In genomic region chr2:110085701-110086143, GRCm38 (mm10) we compare ENCODE assay signal across 11 mouse cellular contexts.
DNase-seq lines count a peak whose midpoint lies in the region; ATAC-seq and TF ChIP-seq lines count a peak whose summit lies in the region.
"Had no signal": no experiment of that assay in that cellular context is flagged by ENCODE, and none has a peak within 500 bp of the region (broad histone marks: within the 10 kb centered on the region; RNA-seq: fewer than 3 reads in every experiment).

No protein-coding gene starts in this region.

- no peaks in the 10 kb centered on the region for H3K36me3 ChIP-seq in hindbrain, embryonic 11.5 days (ENCODE audit: control insufficient read depth, insufficient read depth, low read length)
- H3K36me3 ChIP-seq in hindbrain, embryonic 13.5 days: no peaks in the 10 kb centered on the region
- no peaks in the 10 kb centered on the region for H3K36me3 ChIP-seq in limb, embryonic 12.5 days
- H3K36me3 ChIP-seq: neural tube, embryonic 12.5 days had no signal

- no peak overlapping the region for H3K27ac ChIP-seq in hindbrain, embryonic 11.5 days (ENCODE audit: low read depth, low read length)
- no peak overlapping the region for H3K27ac ChIP-seq in hindbrain, embryonic 13.5 days
- H3K27ac ChIP-seq in limb, embryonic 12.5 days: peak overlapping the region; percentile 89
- H3K27ac ChIP-seq in left cerebral cortex, adult 2 months: no peak overlapping the region
- H3K27ac ChIP-seq: neural tube, embryonic 12.5 days had no signal

- no peaks in the 10 kb centered on the region for H3K4me1 ChIP-seq in hindbrain, embryonic 11.5 days (replicated peaks; ENCODE audit: control insufficient read depth, insufficient read depth, low read length)
- no peaks in the 10 kb centered on the region for H3K4me1 ChIP-seq in hindbrain, embryonic 13.5 days (replicated peaks)
- H3K4me1 ChIP-seq in limb, embryonic 12.5 days (replicated peaks): peaks cover 26% of the 10 kb centered on the region
- H3K4me1 ChIP-seq: neural tube, embryonic 12.5 days had no signal

- H3K4me2 ChIP-seq in hindbrain, embryonic 11.5 days (replicated peaks; ENCODE audit: low read depth, low read length): no peak overlapping the region
- H3K4me2 ChIP-seq in hindbrain, embryonic 13.5 days: no peak overlapping the region
- 0 out of 2 replicates have a peak overlapping the region, but pooled peaks have one; percentile 5 for H3K4me2 ChIP-seq in limb, embryonic 12.5 days
- H3K4me2 ChIP-seq: neural tube, embryonic 12.5 days had no signal

- H3K9ac ChIP-seq in hindbrain, embryonic 11.5 days (ENCODE audit: low read depth, low read length): no peak overlapping the region
- H3K9ac ChIP-seq in hindbrain, embryonic 13.5 days: no peak overlapping the region
- no peak overlapping the region for H3K9ac ChIP-seq in limb, embryonic 12.5 days (replicated peaks)
- H3K9ac ChIP-seq: neural tube, embryonic 12.5 days had no signal

- H3K9me3 ChIP-seq in hindbrain, embryonic 11.5 days (ENCODE audit: control insufficient read depth, low read length): no peaks in the 10 kb centered on the region
- no peaks in the 10 kb centered on the region for H3K9me3 ChIP-seq in hindbrain, embryonic 13.5 days
- no peaks in the 10 kb centered on the region for H3K9me3 ChIP-seq in limb, embryonic 12.5 days
- H3K9me3 ChIP-seq: neural tube, embryonic 12.5 days had no signal

- DNase-seq in hindbrain, embryonic 11.5 days (ENCODE audit: low spot score): peak; percentile 27
- peak; percentile 26 for DNase-seq in embryo, embryonic 11.5 days (ENCODE audit: low read depth, low spot score)
- DNase-seq in heart, adult 9 months (ENCODE audit: low spot score in 2 of 2): peak; percentile 79 to 86
- no peak for DNase-seq in right cerebral cortex, adult 18-20 months
- no peak for DNase-seq in adrenal gland, adult 2 months
- no peak for DNase-seq in left cerebral cortex, adult 2 months (ENCODE audit: extremely low spot score in 1 of 2, low spot score in 2 of 2)
- DNase-seq: layer of hippocampus, postnatal 36 days; lung, postnatal 10 days had no signal

- 63% methylated on average over 3 of the region's 3 CpGs for WGBS in hindbrain, embryonic 11.5 days
- WGBS in hindbrain, embryonic 13.5 days: 68% methylated on average over 3 of the region's 3 CpGs
- WGBS in limb, embryonic 12.5 days: 7% methylated on average over 3 of the region's 3 CpGs

- no peaks in the 10 kb centered on the region for H3K27me3 ChIP-seq in hindbrain, embryonic 11.5 days (ENCODE audit: control insufficient read depth, insufficient read depth, low read length)
- H3K27me3 ChIP-seq in hindbrain, embryonic 13.5 days: no peaks in the 10 kb centered on the region
- H3K27me3 ChIP-seq in limb, embryonic 12.5 days: no peaks in the 10 kb centered on the region
- H3K27me3 ChIP-seq: neural tube, embryonic 12.5 days had no signal

- intact Hi-C loops in left cerebral cortex, adult 2 months (cut with DNase I): no loop called here

- no peak overlapping the region for H3K4me3 ChIP-seq in hindbrain, embryonic 11.5 days (ENCODE audit: low read depth, low read length)
- no peak overlapping the region for H3K4me3 ChIP-seq in hindbrain, embryonic 13.5 days
- H3K4me3 ChIP-seq in limb, embryonic 12.5 days (replicated peaks): no peak overlapping the region
- H3K4me3 ChIP-seq in left cerebral cortex, adult 2 months: no peak overlapping the region
- H3K4me3 ChIP-seq: neural tube, embryonic 12.5 days had no signal

- ATAC-seq in hindbrain, embryonic 11.5 days (ENCODE audit: low FRiP score): no peak
- no peak for ATAC-seq in hindbrain, embryonic 13.5 days (ENCODE audit: low FRiP score)
- ATAC-seq in limb, embryonic 12.5 days (ENCODE audit: insufficient number of reproducible peaks, insufficient read depth, low FRiP score, low TSS enrichment, low read depth): peak; percentile 90

- no peak for TF ChIP-seq CTCF in left cerebral cortex, adult 2 months (IDR thresholded peaks at IDR 0.05)

Comparison
In these comparisons a context has a peak if more than half of its experiments do, and no peak if none do; other contexts are left out.
1. DNase-seq: peak in hindbrain, embryonic 11.5 days (single experiment), embryo, embryonic 11.5 days (single experiment) and heart, adult 9 months (2 of 2); none in right cerebral cortex, adult 18-20 months (single experiment), adrenal gland, adult 2 months (single experiment) and left cerebral cortex, adult 2 months (0 of 2).